Mouse (Mus musculus): ENCODE measurements at regions not wholly inside any gene's neighbourhood (a gene's known extent, or its start where the extent isn't known, plus 50 kb on each side); places are given as distances from the start of the nearest gene placed in this dataset.

DNA sequence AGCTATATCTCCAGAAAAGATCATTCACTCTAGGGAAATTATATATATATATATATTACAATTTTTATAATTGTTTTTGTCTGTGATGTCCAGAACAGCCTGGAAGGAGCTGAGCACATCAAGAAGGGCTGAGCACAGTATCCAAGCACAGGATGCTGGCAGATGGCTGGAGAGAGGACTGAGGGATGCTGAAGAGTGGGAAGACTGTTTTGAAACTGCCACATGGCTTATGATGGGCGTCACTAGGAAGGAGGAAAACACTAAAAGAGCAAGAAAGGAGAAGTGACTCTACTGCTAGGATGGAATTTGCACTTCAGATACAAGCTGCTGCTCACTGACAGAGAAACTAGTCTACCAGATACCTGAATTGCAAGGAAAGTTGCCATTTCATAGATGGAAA is 50.4 kb upstream of the Atg10 start:
- DNase-seq (ENCODE audit: low spot score), result no peak

DNA sequence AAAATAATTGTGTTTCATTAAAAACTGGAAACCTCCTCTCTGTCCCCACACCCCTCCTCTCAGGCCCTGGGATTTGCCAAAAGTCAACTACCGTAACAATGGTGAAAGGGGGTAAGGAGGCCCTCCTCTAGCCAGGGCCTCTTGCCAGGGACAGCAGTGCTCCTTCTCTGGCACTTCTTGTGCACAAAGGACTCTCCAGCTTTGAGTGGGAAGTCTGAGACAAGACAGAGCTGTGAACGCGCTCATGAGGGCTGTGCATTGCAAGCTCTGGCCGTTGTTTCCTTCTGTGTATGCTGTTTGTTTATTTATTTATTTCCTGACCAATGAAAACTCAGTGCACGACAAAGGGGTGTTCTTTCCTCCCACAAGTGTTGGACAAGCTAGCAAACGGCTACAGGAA is 50.8 kb upstream of the Atg10 start:
- no peak for DNase-seq (ENCODE audit: low spot score)

DNA sequence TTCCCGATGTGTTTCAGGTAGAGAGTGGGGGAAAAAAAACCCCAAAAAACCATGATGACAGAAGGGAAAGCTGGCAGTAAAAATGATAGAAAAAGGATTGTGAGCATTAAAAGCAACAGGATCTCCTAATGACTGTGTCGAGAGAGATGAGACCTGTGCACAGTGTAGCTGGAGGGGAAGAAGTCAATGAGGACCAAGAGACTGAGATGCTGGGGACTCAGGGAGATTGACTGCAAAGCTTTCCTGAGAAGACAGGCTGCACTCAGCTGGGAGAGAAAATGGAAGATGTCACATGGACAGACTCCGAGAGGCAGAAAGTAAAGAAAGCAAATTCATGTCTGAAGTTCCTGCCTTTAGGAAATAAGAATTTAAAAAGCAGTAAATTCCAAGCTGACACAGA is 55.7 kb upstream of the Atg10 start:
- no peak for DNase-seq (ENCODE audit: low spot score)

DNA sequence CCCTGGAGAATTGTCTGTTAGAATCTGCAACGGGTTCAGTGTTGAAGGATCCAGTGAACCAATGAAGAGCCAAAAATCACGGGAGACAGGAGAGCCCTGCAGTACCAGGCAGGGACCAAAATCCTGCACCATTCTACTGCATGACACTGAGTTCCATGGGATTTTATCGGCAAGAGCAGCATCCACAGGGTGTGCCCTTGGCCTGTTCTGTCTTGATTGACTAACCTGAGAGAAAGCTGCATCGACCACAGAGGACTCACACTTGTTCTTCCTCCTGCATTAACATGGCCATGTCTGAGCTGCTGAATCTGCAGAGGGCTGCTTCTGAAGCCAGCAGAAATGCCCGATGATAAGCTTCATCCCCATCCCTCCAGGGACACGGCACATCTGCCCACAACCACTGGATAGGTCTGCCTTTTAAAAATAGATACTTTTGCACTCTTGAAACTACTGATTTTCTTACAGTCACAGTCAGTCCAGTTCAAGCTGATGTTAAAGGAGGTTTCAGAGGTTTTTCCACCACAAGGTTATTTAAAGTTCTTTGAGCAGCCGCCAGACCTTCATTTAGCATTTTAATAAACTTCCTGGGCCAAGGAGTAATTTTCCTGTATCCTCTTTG is 71.9 kb upstream of the Atg10 start:
- DNase-seq (ENCODE audit: low spot score), result no peak

DNA sequence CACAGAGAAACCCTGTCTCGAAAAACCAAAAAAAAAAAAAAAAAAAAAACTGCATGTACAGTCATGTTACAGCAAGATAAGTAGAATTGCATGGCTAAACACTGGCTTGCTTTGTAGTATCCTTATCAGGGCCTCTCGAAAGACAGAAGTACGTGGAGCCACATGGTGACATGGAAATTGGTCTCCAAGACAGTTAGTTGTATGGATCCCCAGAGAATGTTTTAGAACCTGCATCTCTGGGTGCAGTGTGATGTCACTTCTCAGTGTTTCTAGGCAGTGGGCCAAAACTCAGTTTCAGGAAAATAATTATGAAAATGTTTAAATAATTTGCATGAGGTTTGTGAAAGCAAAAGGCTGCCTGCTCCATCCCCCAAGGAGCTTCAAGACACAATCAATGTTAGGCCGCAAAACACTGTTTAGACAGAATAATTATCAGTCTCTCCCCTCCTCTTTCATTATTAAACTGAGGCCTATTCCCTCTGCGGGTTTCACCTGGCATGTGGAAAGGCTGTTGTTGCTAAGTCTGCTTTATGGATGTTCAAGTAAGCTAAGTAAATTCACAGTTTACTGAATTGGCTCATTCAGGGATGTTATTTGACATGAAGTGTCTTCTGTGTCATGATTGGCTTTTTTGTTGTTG is 72.9 kb upstream of the Atg10 start:
- no peak for DNase-seq (ENCODE audit: low spot score)

DNA sequence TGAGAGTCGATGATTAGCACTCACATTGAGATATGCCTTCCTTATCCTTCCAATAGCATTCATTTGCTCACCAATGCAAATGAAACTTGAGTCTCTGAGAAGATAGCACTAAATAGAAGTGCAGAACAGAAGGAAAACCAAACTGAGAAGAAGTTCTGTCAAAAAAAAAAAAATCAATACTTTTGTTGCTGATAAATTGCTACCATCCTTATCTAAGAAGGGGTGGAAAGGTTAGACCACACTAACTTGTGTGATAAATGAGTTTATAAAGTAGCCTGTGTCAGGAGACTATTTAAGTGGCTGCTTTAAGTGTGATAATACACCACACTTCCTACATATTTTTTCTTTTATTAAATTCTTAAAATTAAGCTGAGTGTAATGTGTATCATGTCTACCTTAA is 78.1 kb upstream of the Atg10 start:
- DNase-seq (ENCODE audit: low spot score), result no peak

DNA sequence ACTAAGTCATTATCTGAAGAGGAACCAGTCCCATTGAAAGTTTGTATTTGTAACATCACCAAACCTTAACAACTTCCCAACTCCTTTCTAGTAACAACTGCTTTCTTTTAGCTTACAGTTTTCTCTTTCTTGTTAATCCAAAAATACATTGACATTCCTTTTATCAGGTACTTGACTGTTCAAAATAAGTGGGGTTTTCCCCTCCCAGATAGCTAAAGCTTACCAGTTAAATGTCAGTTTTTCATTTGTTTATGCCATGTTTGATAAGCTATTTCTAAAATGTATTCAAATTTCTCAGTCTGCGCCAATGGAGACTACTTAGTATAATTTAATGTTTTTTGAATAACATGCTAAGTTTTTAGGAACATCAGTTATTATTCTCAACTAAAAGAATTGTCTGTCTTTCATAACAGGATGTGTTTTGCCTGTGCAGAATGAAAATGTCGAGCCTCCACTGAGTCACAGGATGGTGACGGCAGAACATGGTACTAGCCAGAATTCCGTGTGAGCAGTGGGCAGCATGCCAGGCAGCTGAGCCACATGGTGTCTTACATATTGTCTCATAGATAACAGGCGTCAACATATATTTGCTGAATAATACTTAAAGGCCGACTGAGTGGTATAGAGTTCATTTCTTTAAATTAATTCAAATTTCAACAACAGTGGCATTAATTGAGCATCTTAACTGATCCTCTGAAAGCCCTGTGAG is 82.1 kb upstream of the Atg10 start:
- DNase-seq (ENCODE audit: low spot score), result no peak

DNA sequence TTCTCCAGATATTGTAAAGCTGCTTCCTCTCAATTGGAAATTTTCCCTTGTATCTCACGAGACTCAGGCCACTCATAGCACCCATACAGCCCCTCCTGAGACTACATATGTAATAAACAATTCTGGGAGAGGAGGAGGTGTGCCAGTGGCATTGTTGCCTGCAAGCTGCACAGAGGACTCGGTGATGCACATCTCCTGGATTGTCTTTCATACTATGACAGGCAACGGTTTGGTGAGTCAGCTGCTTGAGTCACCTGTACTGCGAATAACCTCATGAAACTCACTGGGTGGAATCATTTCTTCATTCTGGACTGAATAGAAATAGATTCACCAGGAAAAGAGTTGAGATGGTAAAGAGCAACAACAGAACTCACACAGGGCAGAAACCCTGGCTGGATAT is 82.8 kb upstream of the Atg10 start:
- no peak for DNase-seq (ENCODE audit: low spot score)

DNA sequence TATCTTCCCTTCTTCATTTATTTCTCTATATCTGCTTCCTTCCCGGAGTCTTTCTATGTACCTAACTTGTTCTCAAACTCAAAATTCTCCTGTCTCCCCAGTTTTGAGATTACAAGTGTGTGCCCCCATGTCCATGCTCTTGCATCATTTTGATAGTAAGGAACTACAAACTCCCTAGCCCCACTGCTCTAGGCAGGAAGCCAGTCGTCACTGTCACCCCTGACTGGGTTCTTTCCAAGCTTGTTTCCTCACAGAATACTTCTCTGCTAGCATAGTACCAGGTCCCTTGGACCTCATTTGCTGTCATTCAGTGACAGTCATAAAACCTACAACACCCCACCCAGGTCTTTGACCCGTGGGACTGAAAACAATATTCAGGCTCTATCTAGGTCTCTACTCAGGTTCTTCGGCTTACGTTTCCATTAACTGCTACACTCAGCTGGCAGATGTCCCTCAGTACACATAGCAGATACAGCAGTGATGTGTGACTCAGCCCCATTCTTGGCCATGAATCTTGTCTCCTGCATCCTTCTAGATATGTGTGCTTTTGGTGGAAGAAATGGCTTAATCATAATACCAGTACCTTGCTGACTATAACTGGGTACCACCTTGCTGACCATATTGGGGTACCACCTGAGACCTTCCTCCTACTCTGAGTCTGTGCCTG is 89.3 kb upstream of the Atg10 start:
- no peak for DNase-seq (ENCODE audit: low spot score)

DNA sequence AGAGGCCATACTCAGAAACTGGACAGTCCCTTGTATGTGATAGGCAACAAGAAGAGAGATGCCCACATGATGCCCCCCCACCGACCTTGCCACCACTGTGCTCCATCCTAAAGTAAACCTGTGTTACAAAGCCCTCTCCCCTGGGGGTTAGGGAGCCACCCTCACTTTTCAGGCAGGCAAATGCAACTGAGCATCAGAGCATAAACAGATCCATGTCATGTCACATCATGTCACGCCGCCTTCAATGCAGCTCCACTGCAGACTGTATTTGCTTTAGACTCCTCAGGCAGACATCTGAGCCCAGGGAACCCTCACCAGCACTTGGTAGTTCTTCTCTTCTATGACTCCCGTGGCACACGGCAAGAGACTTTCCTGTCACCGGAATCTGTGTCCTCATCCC is 98.6 kb upstream of the Atg10 start:
- DNase-seq (ENCODE audit: low spot score), result no peak

DNA sequence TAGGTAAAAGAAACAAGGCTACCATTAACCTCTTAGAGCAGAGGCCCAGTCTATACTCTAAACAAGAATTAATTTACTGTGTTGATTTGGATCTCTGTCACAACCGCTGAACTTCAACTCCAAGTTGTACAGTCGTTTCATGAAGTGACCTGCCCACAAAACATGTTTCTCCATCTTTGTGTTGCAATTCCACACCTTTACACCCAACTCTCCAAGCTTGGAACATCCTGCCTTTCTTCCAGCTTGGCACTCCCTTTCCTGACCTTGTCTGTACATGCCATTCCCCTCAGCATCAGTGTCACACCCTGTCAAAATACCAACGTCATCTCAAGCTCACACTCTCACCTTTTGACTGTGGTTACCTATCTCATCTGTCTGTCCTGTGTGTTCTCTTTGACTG is 103.1 kb upstream of the Atg10 start:
- DNase-seq (ENCODE audit: low spot score), result no peak

DNA sequence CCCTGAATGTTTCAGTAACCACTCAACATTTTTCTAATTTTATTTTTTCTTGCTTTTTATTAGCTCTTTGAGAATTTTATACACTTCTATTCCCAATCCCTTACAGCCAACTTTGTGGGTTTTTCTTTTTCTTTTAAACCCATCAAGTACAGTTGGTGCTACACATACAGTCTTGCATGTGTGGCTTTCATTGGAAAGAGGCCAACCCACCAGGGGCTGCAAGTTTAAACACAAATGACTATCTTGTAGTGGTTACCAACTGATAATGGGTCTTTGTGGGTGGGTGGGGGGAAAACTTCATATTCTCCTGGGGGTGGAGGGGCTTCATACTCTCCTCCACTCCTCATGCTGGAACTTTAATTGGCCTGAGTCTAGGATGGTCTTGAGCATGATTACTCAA is 110.5 kb upstream of the Atg10 start:
- DNase-seq (ENCODE audit: low spot score), result no peak

DNA sequence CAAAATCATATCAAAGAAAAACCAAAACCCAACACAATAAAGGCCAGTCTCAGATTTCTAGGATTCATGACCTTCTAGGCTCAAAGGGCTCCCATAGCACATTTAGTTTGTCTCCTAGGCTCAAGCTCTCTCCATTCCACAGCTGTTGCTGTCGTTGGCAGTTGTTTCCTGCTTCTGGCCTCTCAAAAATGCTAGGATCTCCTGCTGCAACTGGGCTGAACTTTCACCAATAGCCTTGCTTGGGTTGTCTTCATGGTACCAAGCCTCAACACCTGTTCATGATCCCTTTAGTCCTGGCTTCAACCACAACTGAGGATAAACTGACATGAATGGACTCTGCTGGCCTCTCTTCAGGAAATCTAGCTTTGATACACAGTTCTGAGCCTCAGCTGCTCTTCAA is 115.9 kb upstream of the Ssbp2 start:
- DNase-seq (ENCODE audit: low spot score), result no peak

DNA sequence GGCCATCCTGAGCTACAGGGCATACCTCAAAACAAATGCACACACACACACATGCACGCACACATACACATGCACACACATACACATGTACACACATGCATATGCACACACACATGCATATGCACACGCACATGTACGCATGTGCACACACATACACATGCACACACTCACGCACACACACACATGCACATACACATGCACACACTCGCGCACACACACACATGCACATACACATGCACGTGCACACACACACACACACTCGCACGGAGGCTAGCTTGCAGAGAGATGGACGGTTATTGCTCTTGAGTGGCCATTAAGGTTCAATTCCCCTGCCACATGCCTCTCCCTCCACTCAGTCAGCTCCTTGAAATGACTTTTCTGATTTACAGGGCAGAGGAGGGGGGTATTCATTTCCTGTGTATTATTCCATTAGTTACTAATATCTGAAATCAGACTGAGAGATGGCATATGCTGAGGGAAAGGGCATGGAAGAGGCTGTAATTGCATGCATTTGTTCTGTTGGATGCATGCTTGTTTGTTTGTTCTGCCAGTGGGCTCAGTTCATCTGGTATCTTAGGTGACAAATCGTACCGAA is 111.5 kb upstream of the Ssbp2 start:
- DNase-seq (ENCODE audit: low spot score), result no peak

DNA sequence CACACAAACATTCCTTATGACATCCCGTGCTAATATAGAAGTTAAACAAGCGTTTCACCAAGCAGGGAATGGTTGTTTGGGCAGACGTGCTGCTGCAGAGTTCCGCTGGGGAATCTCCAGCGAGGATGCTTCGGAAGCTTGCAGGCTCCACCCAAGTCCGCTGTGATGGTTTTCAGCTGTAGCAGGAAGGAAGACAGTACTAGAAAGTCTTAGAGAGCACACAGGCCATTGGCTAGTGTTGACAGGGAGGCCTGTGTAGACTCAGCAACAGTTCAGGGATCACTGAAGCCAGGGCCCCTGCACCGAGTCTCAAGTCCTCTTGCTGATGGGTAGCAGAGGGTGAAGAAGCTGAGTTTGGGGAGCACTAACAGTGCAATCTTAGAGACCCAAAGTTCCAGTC is 107.8 kb upstream of the Ssbp2 start:
- no peak for DNase-seq (ENCODE audit: low spot score)

DNA sequence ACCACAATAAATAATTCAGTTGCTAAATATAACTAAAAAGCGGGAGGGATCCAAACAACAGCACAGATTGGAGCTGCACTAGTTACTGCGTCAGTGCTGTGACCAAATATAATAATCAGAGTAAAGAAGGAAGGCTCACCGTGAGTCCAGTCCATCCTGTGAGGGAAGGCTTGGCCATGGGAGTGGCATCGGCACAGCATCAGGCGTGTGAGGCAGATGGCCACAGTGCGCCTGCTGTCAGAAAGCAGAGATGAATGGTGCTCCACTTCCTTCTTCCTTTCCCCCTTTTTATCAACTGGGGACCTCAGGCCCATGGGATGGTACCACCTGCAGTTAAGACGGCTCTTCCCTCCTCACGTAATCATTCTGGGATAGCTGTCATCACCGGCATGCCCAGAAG is 103.6 kb upstream of the Ssbp2 start:
- DNase-seq (ENCODE audit: low spot score), result no peak

DNA sequence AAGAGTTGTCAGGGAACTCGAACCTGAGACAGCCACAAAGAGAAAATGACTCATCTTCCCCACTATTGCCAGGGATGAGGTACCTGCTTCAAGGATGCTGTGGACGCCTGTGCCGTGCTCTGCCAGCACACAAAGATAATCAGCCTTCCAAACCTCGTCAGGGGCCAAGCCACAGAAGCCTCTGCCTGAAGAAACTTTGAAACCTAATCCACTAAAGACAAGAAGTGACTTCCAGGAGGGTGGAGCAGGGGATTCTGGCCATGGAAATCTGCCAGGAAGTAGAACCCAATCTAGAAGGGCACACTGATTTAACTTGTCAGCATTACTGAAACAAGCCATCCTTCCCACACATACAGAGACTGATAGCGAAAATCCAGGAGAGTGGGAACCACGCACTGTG is 100.0 kb upstream of the Ssbp2 start:
- DNase-seq (ENCODE audit: low spot score), result no peak

DNA sequence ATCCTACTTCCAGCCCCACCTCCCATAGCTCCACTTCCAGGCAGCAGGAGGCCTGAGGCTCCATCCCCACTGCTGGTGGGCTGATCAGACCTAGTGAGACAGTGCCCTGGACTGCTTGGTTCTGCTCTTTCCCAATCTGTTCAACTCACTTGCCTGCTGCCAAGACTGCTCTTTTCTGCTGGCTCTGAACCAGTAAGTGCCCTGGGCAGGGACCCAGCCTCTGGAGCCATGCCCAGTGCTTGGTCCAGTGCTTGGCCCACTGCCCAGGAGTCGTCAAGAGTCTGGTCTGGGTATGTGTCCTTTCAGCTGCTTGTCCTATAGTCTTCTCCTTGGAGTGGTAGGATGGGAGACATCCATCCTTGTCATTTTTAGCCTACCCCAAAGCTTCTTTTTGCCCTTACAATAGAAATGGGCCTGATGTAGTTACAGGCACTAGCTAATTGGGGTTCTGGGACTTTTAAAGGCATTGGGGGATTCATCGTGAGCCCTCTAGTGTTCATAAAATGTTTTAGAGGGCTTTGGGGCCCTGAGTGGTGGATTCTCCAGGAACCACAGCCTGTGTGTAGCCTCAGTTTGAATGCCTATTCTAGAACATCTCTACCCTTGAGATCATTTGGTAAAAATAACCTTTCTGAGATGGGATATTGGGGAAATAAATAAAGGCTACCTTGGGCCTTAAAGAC is 94.7 kb upstream of the Ssbp2 start:
- DNase-seq (ENCODE audit: low spot score), result peak; percentile 85

DNA sequence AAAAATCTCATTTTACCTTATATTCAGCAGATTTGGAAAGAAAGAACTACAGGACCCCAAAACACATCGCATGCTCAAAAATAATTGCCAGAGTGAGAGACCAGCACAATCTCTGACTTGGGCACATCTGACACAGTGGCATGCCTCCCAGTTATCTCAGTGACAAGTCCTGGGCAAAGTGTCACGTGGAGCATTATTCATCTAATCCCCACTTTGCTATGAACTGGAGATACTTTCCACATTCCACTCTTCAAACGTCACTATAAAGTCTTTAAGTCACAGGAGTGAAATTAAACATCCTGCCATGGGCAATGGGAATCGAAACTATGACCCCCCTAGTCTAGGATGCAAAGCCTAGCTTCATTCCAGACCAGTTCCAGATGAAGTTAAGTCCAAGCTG is 93.5 kb upstream of the Ssbp2 start:
- no peak for DNase-seq (ENCODE audit: low spot score)

DNA sequence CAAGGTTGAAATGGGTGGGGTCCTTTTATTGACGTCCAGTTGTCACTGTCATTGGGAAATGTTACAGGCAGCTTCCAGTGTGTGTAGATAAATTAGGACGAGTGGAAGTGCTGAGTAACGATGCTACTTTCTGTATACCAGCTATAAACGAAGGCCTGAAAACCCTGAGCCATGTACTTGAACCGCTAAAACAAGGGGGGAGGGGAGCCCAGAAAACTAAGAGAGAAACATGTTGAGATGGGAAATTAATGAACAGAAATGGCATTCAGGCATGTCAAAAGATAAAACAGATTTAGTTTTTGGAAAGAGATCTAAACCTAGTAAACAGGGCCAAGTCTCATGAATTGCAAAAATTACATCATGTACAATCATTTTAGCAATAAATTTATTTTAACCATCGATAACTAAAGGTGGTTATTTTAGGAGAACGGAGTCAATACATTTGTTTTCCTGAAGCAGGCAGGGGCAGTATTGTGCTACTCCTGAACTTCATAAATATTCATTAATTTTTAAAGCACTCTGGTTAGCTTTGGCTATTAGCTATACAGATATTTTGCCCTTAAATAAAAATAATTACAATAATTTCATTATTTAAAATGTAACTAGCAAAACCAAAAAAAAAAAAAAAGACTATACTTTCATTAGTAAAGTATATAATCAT is 92.1 kb upstream of the Ssbp2 start:
- DNase-seq (ENCODE audit: low spot score), result no peak

DNA sequence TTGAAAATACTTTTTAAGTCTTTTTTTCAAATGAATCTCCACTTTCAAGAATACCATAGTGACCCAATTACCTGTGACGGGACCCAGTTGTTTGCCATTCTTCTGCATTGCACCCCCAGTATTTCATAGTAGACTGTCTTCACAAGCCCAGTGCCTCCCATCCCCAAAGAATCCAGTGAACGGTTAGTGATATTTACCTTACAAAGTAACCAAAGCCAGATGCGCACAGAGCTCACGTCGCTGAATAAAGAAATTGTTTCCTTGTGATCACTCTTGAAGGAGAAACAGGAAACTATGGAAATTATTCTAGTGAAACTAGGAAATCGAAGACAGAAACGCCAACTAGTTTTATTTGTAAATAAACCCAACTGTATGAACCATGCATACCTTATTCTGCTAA is 91.4 kb upstream of the Ssbp2 start:
- DNase-seq (ENCODE audit: low spot score), result no peak

DNA sequence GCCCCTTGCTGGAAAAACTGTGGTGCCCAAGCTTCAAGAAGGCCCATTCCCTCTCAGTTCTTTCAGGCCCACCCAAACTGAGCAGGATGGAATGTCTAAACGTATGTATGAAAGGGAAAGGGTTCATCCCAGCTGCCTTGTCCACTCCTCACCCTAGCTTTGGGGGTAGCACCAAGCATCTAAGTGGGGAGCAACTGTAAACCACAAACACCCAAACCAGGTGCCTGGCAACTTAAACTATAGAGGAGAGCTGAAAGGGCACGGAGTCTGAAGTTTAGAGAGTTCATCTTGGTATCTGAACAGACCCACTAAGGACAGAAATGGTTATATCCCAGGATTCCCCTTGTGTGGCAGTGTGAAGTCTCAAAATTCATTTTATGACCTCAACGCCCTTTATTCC is 90.1 kb upstream of the Ssbp2 start:
- no peak for DNase-seq (ENCODE audit: low spot score)

Measured in ovary, adult 18-20 months (tissue).